Mouse (Mus musculus): ENCODE measurements around the gene Kcnj6.

- TF ChIP-seq POLR2A (IDR thresholded peaks at IDR 0.05; ENCODE audit: insufficient read length, low read depth) (no peak), MAX (IDR thresholded peaks at IDR 0.05; ENCODE audit: low read depth) (peak; percentile 33), E2F4 (IDR thresholded peaks at IDR 0.05; ENCODE audit: insufficient read depth) (no peak), POLR2AphosphoS2 (IDR thresholded peaks at IDR 0.05; ENCODE audit: insufficient read length, low read depth) (no peak), SRF (IDR thresholded peaks at IDR 0.05; ENCODE audit: control insufficient read depth, insufficient read length, low read depth) (no peak), USF1 (IDR thresholded peaks at IDR 0.05; ENCODE audit: low read depth) (no peak), TCF12 (IDR thresholded peaks at IDR 0.05; ENCODE audit: insufficient read depth, poor library complexity, severe bottlenecking) (no peak), MYOD1 (IDR thresholded peaks at IDR 0.05; ENCODE audit: control insufficient read depth in 1 of 3, insufficient read length in 2 of 3, low read depth in 2 of 3) (no peak), TCF3 (IDR thresholded peaks at IDR 0.05; ENCODE audit: insufficient read length, low read depth) (no peak), MYOG (IDR thresholded peaks at IDR 0.05; ENCODE audit: control insufficient read depth in 1 of 3, insufficient read depth in 1 of 3, insufficient read length in 2 of 3, low read depth in 2 of 3) (no peak), REST (IDR thresholded peaks at IDR 0.05; ENCODE audit: insufficient read depth, insufficient read length) (peak; percentile 91), CEBPB (IDR thresholded peaks at IDR 0.05; ENCODE audit: insufficient read depth, poor library complexity, severe bottlenecking) (no peak)
Measured at GRCm38 (mm10) chr16:94972080-94972855, 25.2 kb downstream of the Kcnj6 start.

Data from myocyte (in vitro differentiated cells).